Mouse (Mus musculus) hindbrain, embryonic 16.5 days (tissue): ENCODE data around the gene Vmn1r56. TPM values are rescaled to one million over a fixed set of nuclear protein-coding genes. Genes with fewer than 3 reads are reported as not detected.
"Not testable (repeated sequence)": the region's sequence is repeated elsewhere in the genome, so short reads cannot be mapped to it uniquely, and the experiment has no call there.

Experiments
- ATAC-seq: fragments of 200-750 bp; cut with Nextera tagmentation; 2 replicates; pipeline ENCODE4 v1.8.0; 2017; ENCODE audit warnings: moderate TSS enrichment, moderate library complexity
- H3K27ac ChIP-seq: fragments of 300-500 bp; sonication (generic); 2 replicates; pipeline ENCODE4 v1.5.1; 2014; ENCODE audit warnings: low read depth, mild to moderate bottlenecking, control low read depth, low read length, moderate library complexity
- H3K27me3 ChIP-seq: fragments of 300-500 bp; sonication (generic); replicated peaks from 2 replicates; pipeline ENCODE4 v1.6.1; 2014; ENCODE audit warnings: low read length; ENCODE audit not compliant: control insufficient read depth, insufficient read depth
- H3K36me3 ChIP-seq: fragments of 300-500 bp; sonication (generic); 2 replicates; pipeline ENCODE4 v1.6.1; 2014; ENCODE audit warnings: mild to moderate bottlenecking, low read length, moderate library complexity, mixed read lengths; ENCODE audit not compliant: control insufficient read depth, insufficient read depth
- H3K4me1 ChIP-seq: fragments of 300-500 bp; sonication (generic); 2 replicates; pipeline ENCODE4 v1.6.1; 2014; ENCODE audit warnings: low read depth, low read length; ENCODE audit not compliant: control insufficient read depth, insufficient read depth
- H3K4me2 ChIP-seq: fragments of 300-500 bp; sonication (generic); 2 replicates; pipeline ENCODE4 v1.6.1; 2014; ENCODE audit warnings: mild to moderate bottlenecking, low read length, control low read depth, moderate library complexity
- H3K4me3 ChIP-seq: fragments of 300-500 bp; sonication (generic); 2 replicates; pipeline ENCODE4 v1.5.1; 2014; ENCODE audit warnings: mild to moderate bottlenecking, low read length, control low read depth, moderate library complexity
- H3K9ac ChIP-seq: fragments of 300-500 bp; sonication (generic); 2 replicates; pipeline ENCODE4 v1.6.1; 2014; ENCODE audit warnings: low read depth, mild to moderate bottlenecking, control low read depth, low read length, moderate library complexity
- H3K9me3 ChIP-seq: fragments of 300-500 bp; sonication (generic); 2 replicates; pipeline ENCODE4 v1.6.1; 2014; ENCODE audit warnings: mild to moderate bottlenecking, low read length, moderate library complexity; ENCODE audit not compliant: control insufficient read depth
- WGBS: fragments of 180-500 bp; shearing (Covaris S2); extraction: QIAGEN DNeasy Blood & Tissue Kit; methylation state at CpG from one replicate; pipeline ENCODE4 v1.1.7; 2014; 5-methylcytosine and 5-hydroxymethylcytosine counted together
- polyA plus RNA-seq: library from polyadenylated mRNA; unstranded; fragments of >200 nt; fragmentation: Nextera tagmentation; extraction: Ambion mirVana; gene quantifications from 2 replicates; pipeline ENCODE4 v1.2.1, GENCODE M21; 2015

Gene Vmn1r56
- polyA plus RNA-seq, result not detected in 2 replicates

DNA sequence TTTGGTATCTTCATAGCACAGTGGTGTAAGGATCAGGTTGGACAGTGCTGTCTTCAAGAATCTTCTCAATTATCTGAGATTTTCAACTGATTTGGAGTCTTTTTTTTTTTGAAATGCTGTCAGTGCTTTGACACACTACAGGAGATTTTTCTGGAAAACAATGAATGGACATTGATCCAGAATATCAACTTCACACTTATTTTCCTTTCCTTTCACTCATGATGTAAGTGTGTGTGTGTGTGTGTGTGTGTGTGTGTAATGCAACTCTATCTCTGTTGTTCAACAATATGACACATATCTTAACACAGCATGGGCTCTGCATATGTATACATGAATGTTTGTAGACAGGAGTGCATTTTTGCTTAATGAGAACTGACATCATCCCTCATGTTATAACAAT, at the start of gene Vmn1r56:
Gene Vmn1r56, minus strand, starts transcription at position 101 of the 400 bp plus-strand sequence.
- H3K36me3 ChIP-seq, H3K27ac ChIP-seq, H3K4me1 ChIP-seq, H3K27me3 ChIP-seq, H3K9me3 ChIP-seq, H3K4me3 ChIP-seq, H3K4me2 ChIP-seq, ATAC-seq, H3K9ac ChIP-seq: not testable (repeated sequence)

DNA sequence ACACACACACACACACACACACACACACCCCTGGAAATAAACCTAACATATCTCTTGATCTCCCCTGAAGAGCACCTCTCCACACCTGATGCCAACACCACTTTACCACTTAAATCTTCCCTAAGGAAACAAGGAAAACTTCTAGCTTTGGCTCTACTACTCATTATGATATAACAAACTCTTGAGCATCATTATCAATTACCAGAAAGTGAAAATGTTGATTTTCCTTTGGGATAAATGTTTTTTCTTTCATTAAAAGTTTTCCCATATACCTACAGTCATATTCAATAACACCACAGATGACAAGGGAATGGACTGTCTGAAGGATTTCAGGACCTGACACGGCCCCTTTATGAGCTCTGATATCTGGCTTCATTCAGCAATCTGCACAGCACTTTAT, 21.6 kb upstream of the Vmn1r56 start, which contains the start of gene Vmn1r57:
Gene Vmn1r57, plus strand, starts transcription at position 301 of the 400 bp plus-strand sequence.
- not testable (repeated sequence) for H3K4me1 ChIP-seq, ATAC-seq, H3K4me2 ChIP-seq, H3K27me3 ChIP-seq, H3K36me3 ChIP-seq, H3K4me3 ChIP-seq, H3K27ac ChIP-seq, H3K9me3 ChIP-seq, H3K9ac ChIP-seq
- 68% methylated on average over 1 of the region's 1 CpGs for WGBS

DNA sequence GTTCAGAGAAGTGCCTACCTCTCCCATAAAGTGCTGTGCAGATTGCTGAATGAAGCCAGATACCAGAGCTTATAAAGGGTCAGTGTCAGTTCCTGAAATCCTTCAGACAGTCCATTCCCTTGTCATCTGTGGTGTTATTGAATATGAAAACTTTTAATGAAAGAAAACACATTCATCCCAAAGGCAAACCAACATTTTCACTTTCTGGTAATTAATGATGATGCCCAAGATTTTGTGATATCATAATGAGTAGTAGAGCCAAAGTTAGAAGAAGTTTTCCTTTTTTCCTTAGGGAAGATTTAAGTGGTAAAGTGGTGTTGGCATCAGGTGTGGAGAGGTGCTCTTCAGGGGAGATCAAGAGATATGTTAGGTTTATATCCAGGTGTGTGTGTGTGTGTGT, 47.0 kb downstream of the Vmn1r56 start, which contains the start of gene Vmn1r55:
Gene Vmn1r55, minus strand, starts transcription at position 101 of the 400 bp plus-strand sequence.
- not testable (repeated sequence) for H3K27ac ChIP-seq, H3K9ac ChIP-seq, H3K4me3 ChIP-seq, H3K4me2 ChIP-seq, H3K4me1 ChIP-seq, H3K36me3 ChIP-seq, H3K9me3 ChIP-seq, ATAC-seq, H3K27me3 ChIP-seq

Other genes with a start within 250 kb of the Vmn1r56 start
- 0.14 TPM in 1 of 2 replicates, not detected in the other for gene Sbk2, start 232.3 kb downstream of the Vmn1r56 start, polyA plus RNA-seq
- 0.70 and 0.71 TPM in 2 replicates for gene Sbk3, start 225.6 kb downstream of the Vmn1r56 start, polyA plus RNA-seq
- gene Zfp579, start 200.6 kb downstream of the Vmn1r56 start, polyA plus RNA-seq, result 49.2 and 53.5 TPM in 2 replicates
- gene Zfp524, start 182.3 kb downstream of the Vmn1r56 start, polyA plus RNA-seq, result 8.0 and 9.3 TPM in 2 replicates
- gene Fiz1, start 182.1 kb downstream of the Vmn1r56 start, polyA plus RNA-seq, result 28.8 and 34.4 TPM in 2 replicates
- 0.18 and 1.2 TPM in 2 replicates for gene Gm44973, start 181.3 kb downstream of the Vmn1r56 start, polyA plus RNA-seq
- gene Zfp865, start 176.4 kb downstream of the Vmn1r56 start, polyA plus RNA-seq, result 5.8 and 6.9 TPM in 2 replicates
- gene Ccdc106, start 176.2 kb downstream of the Vmn1r56 start, polyA plus RNA-seq, result 67.3 and 74.5 TPM in 2 replicates
- gene 4632433K11Rik, start 162.6 kb downstream of the Vmn1r56 start, polyA plus RNA-seq, result not detected in 2 replicates
- 9.7 and 10.2 TPM in 2 replicates for gene Zfp784, start 158.3 kb downstream of the Vmn1r56 start, polyA plus RNA-seq
- 103 and 108 TPM in 2 replicates for gene Zfp580, start 145.2 kb downstream of the Vmn1r56 start, polyA plus RNA-seq
- gene U2af2, start 134.6 kb downstream of the Vmn1r56 start, polyA plus RNA-seq, result 91.8 and 103 TPM in 2 replicates
- 115 and 124 TPM in 2 replicates for gene Epn1, start 116.5 kb downstream of the Vmn1r56 start, polyA plus RNA-seq
- gene Rfpl4, start 79.8 kb downstream of the Vmn1r56 start, polyA plus RNA-seq, result not detected in 2 replicates
- 0.67 and 0.95 TPM in 2 replicates for gene Rasl2-9, start 70.8 kb downstream of the Vmn1r56 start, polyA plus RNA-seq
- not detected in 2 replicates for gene Vmn1r55, start 47.1 kb downstream of the Vmn1r56 start, polyA plus RNA-seq
- not detected in 2 replicates for gene Vmn1r57, start 21.7 kb upstream of the Vmn1r56 start, polyA plus RNA-seq
- gene Gm5065, start 153.8 kb upstream of the Vmn1r56 start, polyA plus RNA-seq, result not detected in 2 replicates
- not detected in 2 replicates for gene Nlrp2, start 154.3 kb upstream of the Vmn1r56 start, polyA plus RNA-seq
- not detected in 2 replicates for gene Vmn1r58, start 216.6 kb upstream of the Vmn1r56 start, polyA plus RNA-seq